Mouse (Mus musculus) heart, postnatal 0 days (tissue): ENCODE results near the gene Timm13. TPM values are rescaled to one million over a fixed set of nuclear protein-coding genes. Genes with fewer than 3 reads are reported as not detected.

Source experiments
- ATAC-seq: fragments of 200-750 bp; cut with Nextera tagmentation; 2 replicates; pipeline ENCODE4 v1.8.0; 2017; ENCODE audit warnings: low read depth, moderate number of reproducible peaks, moderate library complexity; ENCODE audit not compliant: insufficient read depth
- DNase-seq: peaks from one replicate; pipeline ENCODE4 v3.0.0-alpha.2; 2016; ENCODE audit warnings: low spot score
- H3K27ac ChIP-seq: fragments of 300-500 bp; sonication (generic); 2 replicates; pipeline ENCODE4 v1.5.1; 2014; ENCODE audit warnings: low read depth, mild to moderate bottlenecking
- H3K27me3 ChIP-seq: fragments of 300-500 bp; sonication (generic); 2 replicates; pipeline ENCODE4 v1.6.1; 2014; ENCODE audit warnings: low read length, mixed read lengths; ENCODE audit not compliant: control insufficient read depth, insufficient read depth
- H3K36me3 ChIP-seq: fragments of 300-500 bp; sonication (generic); replicated peaks from 2 replicates; pipeline ENCODE4 v1.6.1; 2014; ENCODE audit warnings: low read length, mixed read lengths; ENCODE audit not compliant: control insufficient read depth, insufficient read depth
- H3K4me1 ChIP-seq: fragments of 300-500 bp; sonication (generic); 2 replicates; pipeline ENCODE4 v1.6.1; 2014; ENCODE audit warnings: antibody characterized with exemption; ENCODE audit not compliant: control insufficient read depth, insufficient read depth
- H3K4me2 ChIP-seq: fragments of 300-500 bp; sonication (generic); 2 replicates; pipeline ENCODE4 v1.6.1; 2014; ENCODE audit warnings: low read depth, mild to moderate bottlenecking, low read length, moderate library complexity
- H3K4me3 ChIP-seq: fragments of 300-500 bp; sonication (generic); 2 replicates; pipeline ENCODE4 v1.5.1; 2014; ENCODE audit warnings: low read depth, low read length
- H3K9ac ChIP-seq: fragments of 300-500 bp; sonication (generic); replicated peaks from 2 replicates; pipeline ENCODE4 v1.6.1; 2014; ENCODE audit warnings: low read depth, low read length, mixed read lengths
- H3K9me3 ChIP-seq: fragments of 300-500 bp; sonication (generic); replicated peaks from 2 replicates; pipeline ENCODE4 v1.6.1; 2016; ENCODE audit warnings: low read length; ENCODE audit not compliant: control insufficient read depth
- CTCF ChIP-seq: IDR thresholded peaks from 2 replicates; pipeline ENCODE4 v1.5.1; 2016; ENCODE audit warnings: antibody characterized with exemption, control low read depth, low read depth
- EP300 ChIP-seq: IDR thresholded peaks from 2 replicates; pipeline ENCODE4 v1.6.1; 2016; ENCODE audit warnings: antibody characterized with exemption, low read depth
- WGBS: fragments of 180-500 bp; shearing (Covaris S2); extraction: QIAGEN DNeasy Blood & Tissue Kit; methylation state at CpG from one replicate; pipeline ENCODE4 v1.1.7; 2014; 5-methylcytosine and 5-hydroxymethylcytosine counted together
- polyA plus RNA-seq: library from polyadenylated mRNA; unstranded; fragments of >200 nt; fragmentation: Nextera tagmentation; extraction: Ambion mirVana; gene quantifications from 2 replicates; pipeline ENCODE4 v1.2.1, GENCODE M21; 2015
- total RNA-seq: library from RNA; depleted of rRNA; stranded (reverse); fragments of >200 nt; gene quantifications from 2 replicates; pipeline ENCODE4 v1.2.3, GENCODE M21; 2014; ENCODE audit warnings: low replicate concordance; rRNA removed

The Timm13 gene
- total and polyA plus RNA-seq, 2 experiments from 2014 or later = 256 to 355 TPM

GRCm38 (mm10) chr10:80856908-80857307 lies 43.9 kb downstream of the Timm13 start:
- no peak overlapping the region for H3K27ac ChIP-seq
- no peak overlapping the region for H3K9ac ChIP-seq

DNA sequence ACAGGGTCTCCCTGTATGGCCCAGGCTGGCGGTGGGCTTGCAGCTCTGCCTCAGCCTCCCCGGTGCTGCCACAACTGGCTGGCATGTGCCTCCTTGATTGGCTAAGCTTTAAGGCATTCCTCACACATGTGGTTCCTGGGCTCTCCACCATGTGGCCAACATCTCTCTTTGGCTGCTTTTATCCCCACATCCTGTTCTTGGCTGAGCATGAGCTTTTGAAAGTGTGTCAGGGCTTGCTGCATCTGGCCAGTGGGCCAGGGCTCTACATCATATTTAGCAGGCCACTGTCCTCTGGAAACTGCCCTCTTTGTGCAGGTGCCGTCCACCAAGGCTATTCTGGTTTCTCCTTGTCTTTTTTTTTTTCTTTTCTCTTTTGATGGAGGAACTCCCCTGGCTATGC lies 44.5 kb downstream of the Timm13 start:
- H3K4me3 ChIP-seq = no peak overlapping the region
- ATAC-seq (no peak), DNase-seq (no peak)
- H3K9ac ChIP-seq = no peak overlapping the region
- H3K36me3 ChIP-seq = peaks cover 17% of the 10 kb centered on the region
- no peaks in the 10 kb centered on the region for H3K27me3 ChIP-seq
- peak overlapping the region; percentile 93 for H3K4me2 ChIP-seq
- no peaks in the 10 kb centered on the region for H3K9me3 ChIP-seq
- 62% methylated on average over 3 of the region's 3 CpGs for WGBS
- TF ChIP-seq EP300 (no peak), CTCF (0 out of 2 replicates have a peak, but pooled peaks have one; percentile 8)
- no peak overlapping the region for H3K27ac ChIP-seq
- peaks cover 13% of the 10 kb centered on the region; the same call in 1 of the 2 replicates for H3K4me1 ChIP-seq

More at GRCm38 (mm10) chr10:80856908-80857307, 43.9 kb downstream of the Timm13 start:
- peaks cover 13% of the 10 kb centered on the region; the same call in 1 of the 2 replicates for H3K4me1 ChIP-seq
- H3K27me3 ChIP-seq = no peaks in the 10 kb centered on the region
- WGBS = 82% methylated on average over 5 of the region's 5 CpGs
- H3K4me2 ChIP-seq = no peak overlapping the region
- H3K9me3 ChIP-seq = no peaks in the 10 kb centered on the region
- H3K36me3 ChIP-seq = peaks cover 14% of the 10 kb centered on the region
- TF ChIP-seq EP300 (no peak), CTCF (no peak)
- no peak for ATAC-seq
- H3K4me3 ChIP-seq = no peak overlapping the region
- no peak for DNase-seq

DNA sequence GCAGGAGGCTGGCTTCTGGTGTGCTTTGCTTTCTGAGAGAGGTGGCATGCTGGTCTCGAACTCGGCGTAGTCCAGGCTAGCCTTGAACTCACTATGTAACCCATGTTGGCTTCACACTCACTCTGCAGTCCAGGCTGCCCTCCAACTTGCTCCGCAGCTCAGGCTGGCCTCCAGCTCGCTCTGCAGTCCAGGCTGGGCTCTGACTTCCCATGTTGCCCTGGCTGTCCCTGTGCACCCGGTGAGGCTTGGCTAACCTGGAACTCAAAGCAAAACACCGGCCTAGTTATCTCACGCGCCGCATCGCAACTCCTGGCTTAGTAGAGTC lies 45.1 kb downstream of the Timm13 start:
- TF ChIP-seq EP300 (no peak), CTCF (no peak)
- H3K27me3 ChIP-seq = no peaks in the 10 kb centered on the region
- peak overlapping the region; percentile 72 for H3K4me3 ChIP-seq
- no peaks in the 10 kb centered on the region for H3K9me3 ChIP-seq
- H3K27ac ChIP-seq = no peak overlapping the region
- peaks cover 17% of the 10 kb centered on the region for H3K36me3 ChIP-seq
- DNase-seq (no peak), ATAC-seq (no peak)
- H3K4me2 ChIP-seq = peak overlapping the region; percentile 93
- 16% methylated on average over 11 of the region's 11 CpGs for WGBS
- peak overlapping the region; percentile 68 for H3K9ac ChIP-seq
- peaks cover 13% of the 10 kb centered on the region; the same call in 1 of the 2 replicates for H3K4me1 ChIP-seq

DNA sequence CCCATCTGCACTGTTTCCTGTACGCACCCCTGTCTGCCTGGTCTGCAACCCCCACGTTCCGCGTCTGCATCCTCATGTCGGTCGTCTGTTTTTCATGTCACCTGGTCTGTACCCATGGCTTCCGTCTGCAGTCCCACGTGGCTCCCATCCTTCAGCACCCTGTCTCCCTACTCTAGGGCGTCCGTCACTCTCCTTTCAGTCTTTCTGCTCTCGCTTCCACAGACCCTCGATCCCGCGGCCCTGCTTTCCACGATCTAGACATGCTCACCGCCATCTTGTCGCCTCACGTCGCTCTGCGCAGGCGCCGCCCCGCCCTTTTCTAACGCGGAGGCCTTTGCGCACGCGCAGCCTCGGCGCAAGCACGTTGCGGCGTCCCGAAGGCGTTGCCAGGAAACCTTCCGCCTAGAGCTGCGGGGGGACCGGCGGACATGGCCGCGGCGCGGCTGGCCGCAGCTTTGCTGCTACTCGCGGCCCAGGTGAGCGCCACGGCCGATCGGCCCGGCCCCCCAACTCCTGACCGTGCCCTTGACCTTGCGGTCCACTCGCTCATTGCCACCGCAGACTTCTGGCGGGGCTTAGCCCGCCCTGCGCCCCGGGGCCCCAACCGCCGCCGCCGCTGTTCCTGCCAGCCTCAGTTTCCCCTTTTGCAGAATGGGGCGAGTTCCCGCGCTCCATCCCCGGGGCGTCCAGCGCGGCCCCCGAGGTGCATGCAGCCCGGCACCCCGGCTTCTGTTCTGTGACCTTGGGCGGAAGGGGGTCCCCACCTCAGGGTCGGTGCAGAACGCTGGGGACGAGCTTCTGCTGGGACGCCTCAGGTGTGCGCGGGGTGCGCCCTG lies 45.6 kb downstream of the Timm13 start, which contains the start of the genes Lsm7 and Sppl2b:
Lsm7 (minus strand) TSS at position 297 of the 836 bp plus-strand sequence.
Sppl2b (plus strand) TSS at position 363 of the 836 bp plus-strand sequence.
- DNase-seq = peak; percentile 93
- peak; percentile 92 for ATAC-seq
- peak within 1 kb of the TSS; percentile 72 for H3K4me3 ChIP-seq

More for the DNA sequence above, 45.6 kb downstream of the Timm13 start, which contains the start of the genes Lsm7 and Sppl2b:
- no peak within 1 kb of the TSS for H3K27ac ChIP-seq
- WGBS = under 1% methylated on average over 81 of the region's 81 CpGs
- no peaks in the 10 kb centered on the region for H3K9me3 ChIP-seq
- peak within 1 kb of the TSS; percentile 93 for H3K4me2 ChIP-seq
- no peak for TF ChIP-seq CTCF
- TF ChIP-seq EP300 = no peak
- peaks cover 17% of the 10 kb centered on the region for H3K36me3 ChIP-seq
- no peaks in the 10 kb centered on the region for H3K27me3 ChIP-seq
- peak within 1 kb of the TSS; percentile 68 for H3K9ac ChIP-seq
- H3K4me1 ChIP-seq = peaks cover 13% of the 10 kb centered on the region; the same call in 1 of the 2 replicates

Other genes starting within 250 kb of the Timm13 start
- gene Btbd2, start 243.9 kb downstream of the Timm13 start, total RNA-seq = 92.2 and 108 TPM in 2 replicates
- gene Btbd2, start 243.9 kb downstream of the Timm13 start, polyA plus RNA-seq = 36.7 and 40.6 TPM in 2 replicates
- 150 and 174 TPM in 2 replicates for gene Mknk2, start 222.9 kb downstream of the Timm13 start, total RNA-seq
- 76.9 and 78.3 TPM in 2 replicates for gene Mknk2, start 222.9 kb downstream of the Timm13 start, polyA plus RNA-seq
- 15.0 and 15.6 TPM in 2 replicates for gene Mob3a, start 199.0 kb downstream of the Timm13 start, total RNA-seq
- 10.8 and 11.5 TPM in 2 replicates for gene Mob3a, start 199.0 kb downstream of the Timm13 start, polyA plus RNA-seq
- 6.6 and 6.9 TPM in 2 replicates for gene Izumo4, start 198.8 kb downstream of the Timm13 start, total RNA-seq
- gene Izumo4, start 198.8 kb downstream of the Timm13 start, polyA plus RNA-seq = 3.6 and 7.3 TPM in 2 replicates
- gene Ap3d1, start 158.7 kb downstream of the Timm13 start, total RNA-seq = 72.7 and 77.9 TPM in 2 replicates
- gene Ap3d1, start 158.7 kb downstream of the Timm13 start, polyA plus RNA-seq = 31.6 and 34.3 TPM in 2 replicates
- 19.4 and 32.8 TPM in 2 replicates for gene Dot1l, start 145.8 kb downstream of the Timm13 start, total RNA-seq
- gene Dot1l, start 145.8 kb downstream of the Timm13 start, polyA plus RNA-seq = 13.1 and 14.0 TPM in 2 replicates
- gene Sf3a2, start 102.8 kb downstream of the Timm13 start, total RNA-seq = 8.8 and 12.7 TPM in 2 replicates
- gene Sf3a2, start 102.8 kb downstream of the Timm13 start, polyA plus RNA-seq = 25.2 and 26.0 TPM in 2 replicates
- gene Plekhj1, start 102.3 kb downstream of the Timm13 start, total RNA-seq = 29.3 and 50.6 TPM in 2 replicates
- 41.8 and 44.4 TPM in 2 replicates for gene Plekhj1, start 102.3 kb downstream of the Timm13 start, polyA plus RNA-seq
- 4.0 TPM in 1 of 2 replicates, not detected in the other for gene Amh, start 95.7 kb downstream of the Timm13 start, total RNA-seq
- gene Amh, start 95.7 kb downstream of the Timm13 start, polyA plus RNA-seq = 0.18 and 0.22 TPM in 2 replicates
- gene Jsrp1, start 87.5 kb downstream of the Timm13 start, total RNA-seq = 2.2 TPM in 1 of 2 replicates, not detected in the other
- 2.3 and 2.7 TPM in 2 replicates for gene Jsrp1, start 87.5 kb downstream of the Timm13 start, polyA plus RNA-seq
- 2,373 and 2,460 TPM in 2 replicates for gene Oaz1, start 74.3 kb downstream of the Timm13 start, total RNA-seq
- 1,975 and 1,990 TPM in 2 replicates for gene Oaz1, start 74.3 kb downstream of the Timm13 start, polyA plus RNA-seq
- 0.92 and 4.2 TPM in 2 replicates for gene Lingo3, start 56.9 kb downstream of the Timm13 start, total RNA-seq
- 1.1 and 1.5 TPM in 2 replicates for gene Lingo3, start 56.9 kb downstream of the Timm13 start, polyA plus RNA-seq
- gene Lsm7, start 45.8 kb downstream of the Timm13 start, total RNA-seq = 71.8 and 118 TPM in 2 replicates
- gene Lsm7, start 45.8 kb downstream of the Timm13 start, polyA plus RNA-seq = 160 and 162 TPM in 2 replicates
- 35.7 and 44.4 TPM in 2 replicates for gene Sppl2b, start 45.7 kb downstream of the Timm13 start, total RNA-seq
- 23.3 and 24.2 TPM in 2 replicates for gene Sppl2b, start 45.7 kb downstream of the Timm13 start, polyA plus RNA-seq
- not detected in 2 replicates for gene Tmprss9, start 29.1 kb downstream of the Timm13 start, total RNA-seq
- gene Tmprss9, start 29.1 kb downstream of the Timm13 start, polyA plus RNA-seq = 0.03 TPM in 1 of 2 replicates, not detected in the other
- 13.9 and 18.9 TPM in 2 replicates for gene Lmnb2, start 17.3 kb upstream of the Timm13 start, total RNA-seq
- 9.1 and 9.7 TPM in 2 replicates for gene Lmnb2, start 17.3 kb upstream of the Timm13 start, polyA plus RNA-seq
- 18.9 and 26.8 TPM in 2 replicates for gene Gadd45b, start 29.1 kb upstream of the Timm13 start, total RNA-seq
- gene Gadd45b, start 29.1 kb upstream of the Timm13 start, polyA plus RNA-seq = 22.3 and 28.0 TPM in 2 replicates
- 0.11 and 0.93 TPM in 2 replicates for gene Gng7, start 114.0 kb upstream of the Timm13 start, total RNA-seq
- 0.64 and 0.85 TPM in 2 replicates for gene Gng7, start 114.0 kb upstream of the Timm13 start, polyA plus RNA-seq
- gene Diras1, start 124.7 kb upstream of the Timm13 start, total RNA-seq = not detected in 2 replicates
- not detected in 2 replicates for gene Diras1, start 124.7 kb upstream of the Timm13 start, polyA plus RNA-seq
- gene Slc39a3, start 136.5 kb upstream of the Timm13 start, total RNA-seq = 18.7 and 29.3 TPM in 2 replicates
- gene Slc39a3, start 136.5 kb upstream of the Timm13 start, polyA plus RNA-seq = 6.3 and 7.5 TPM in 2 replicates
- 98.1 and 152 TPM in 2 replicates for gene Sgta, start 159.2 kb upstream of the Timm13 start, total RNA-seq
- 134 and 137 TPM in 2 replicates for gene Sgta, start 159.2 kb upstream of the Timm13 start, polyA plus RNA-seq
- 23.6 and 31.2 TPM in 2 replicates for gene Thop1, start 169.1 kb upstream of the Timm13 start, total RNA-seq
- 15.1 and 15.2 TPM in 2 replicates for gene Thop1, start 169.1 kb upstream of the Timm13 start, polyA plus RNA-seq
- 1.3 TPM in 1 of 2 replicates, not detected in the other for gene Creb3l3, start 197.9 kb upstream of the Timm13 start, total RNA-seq
- gene Creb3l3, start 197.9 kb upstream of the Timm13 start, polyA plus RNA-seq = 0.55 and 0.93 TPM in 2 replicates
- 177 and 208 TPM in 2 replicates for gene Map2k2, start 204.9 kb upstream of the Timm13 start, total RNA-seq
- 130 and 133 TPM in 2 replicates for gene Map2k2, start 204.9 kb upstream of the Timm13 start, polyA plus RNA-seq
- gene Zbtb7a, start 234.3 kb upstream of the Timm13 start, total RNA-seq = 57.8 and 68.6 TPM in 2 replicates
- 27.8 and 32.3 TPM in 2 replicates for gene Zbtb7a, start 234.3 kb upstream of the Timm13 start, polyA plus RNA-seq